In the genomic region with DNA sequence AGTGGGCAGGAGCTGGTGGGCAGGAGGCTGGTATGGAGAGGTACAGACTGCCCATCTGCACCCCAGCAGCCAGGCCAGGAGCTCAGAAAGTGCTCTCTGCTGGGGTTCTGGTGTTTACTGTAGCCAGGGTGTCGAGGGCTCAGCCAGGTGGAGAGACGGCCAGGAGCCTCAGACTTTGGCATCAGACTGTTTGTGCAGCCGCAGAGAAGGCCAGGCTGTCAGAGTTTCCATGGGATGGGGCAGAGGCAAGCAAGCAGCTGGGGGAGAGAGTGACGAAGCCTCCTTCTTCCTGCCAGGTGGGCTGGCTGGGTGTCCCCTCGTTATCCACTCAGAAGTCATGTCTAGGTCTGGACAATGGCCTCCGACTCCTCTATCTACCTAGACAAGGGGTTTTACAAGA, we compare ENCODE assay signal across 25 mouse cellular contexts. TPM values are rescaled to one million over a fixed set of nuclear protein-coding genes. Genes with fewer than 3 reads are reported as not detected.
DNase-seq lines count a peak whose midpoint lies in the region; ATAC-seq and TF ChIP-seq lines count a peak whose summit lies in the region.
"Had no signal": no experiment of that assay in that cellular context is flagged by ENCODE, and none has a peak within 500 bp of the region (broad histone marks: within the 10 kb centered on the region; RNA-seq: fewer than 3 reads in every experiment).

No protein-coding gene starts in this region.

- no peak for DNase-seq in liver, embryonic 13.5 days
- no peak for DNase-seq in liver, embryonic 11.5 days (ENCODE audit: low spot score)
- peak; percentile 16 for DNase-seq in urinary bladder, adult 2 months (ENCODE audit: low spot score)
- DNase-seq in urinary bladder, postnatal 14 days (ENCODE audit: low spot score) = no peak
- no peak for DNase-seq in spleen, postnatal 10 days (ENCODE audit: low spot score in 2 of 2)
- no peak for DNase-seq in thymus, adult 2 months
- DNase-seq: adrenal gland, adult 8-10 months; adrenal gland, postnatal 25 days; cerebellum, adult 18-20 months; cerebellum, adult 9-10 months; cerebellum, postnatal 14 days; gastrocnemius, postnatal 25 days; heart, adult 18-20 months; heart, postnatal 14 days; heart, postnatal 4 days had no signal

- no peak for TF ChIP-seq CTCF in thymus, adult 2 months (IDR thresholded peaks at IDR 0.05; ENCODE audit: borderline replicate concordance, control insufficient read depth, extremely low read depth, insufficient read depth, low read length, poor library complexity)

- no peak overlapping the region for H3K4me2 ChIP-seq in liver, embryonic 13.5 days
- no peak overlapping the region for H3K4me2 ChIP-seq in liver, embryonic 11.5 days
- H3K4me2 ChIP-seq in embryonic facial prominence, embryonic 13.5 days = no peak overlapping the region
- H3K4me2 ChIP-seq: embryonic facial prominence, embryonic 12.5 days; forebrain, embryonic 12.5 days; forebrain, embryonic 15.5 days; heart, embryonic 13.5 days; hindbrain, embryonic 13.5 days had no signal

- peaks cover 79% of the 10 kb centered on the region for H3K27me3 ChIP-seq in liver, embryonic 13.5 days
- H3K27me3 ChIP-seq in liver, embryonic 11.5 days (replicated peaks; ENCODE audit: control insufficient read depth, insufficient read depth, low read length) = peaks cover 58% of the 10 kb centered on the region
- peaks cover 21% of the 10 kb centered on the region; the same call in 1 of the 2 replicates for H3K27me3 ChIP-seq in embryonic facial prominence, embryonic 13.5 days
- H3K27me3 ChIP-seq in thymus, adult 2 months (ENCODE audit: control insufficient read depth, insufficient read depth, low read length) = peaks cover 4% of the 10 kb centered on the region; the same call in 1 of the 2 replicates

- ATAC-seq in liver, embryonic 13.5 days (ENCODE audit: low read depth) = peak; percentile 37; the same call in 1 of the 2 replicates
- ATAC-seq in liver, embryonic 11.5 days (replicated peaks; ENCODE audit: low FRiP score) = no peak
- no peak for ATAC-seq in embryonic facial prominence, embryonic 13.5 days (ENCODE audit: insufficient number of reproducible peaks, insufficient read depth, low FRiP score, low TSS enrichment, low read depth)
- ATAC-seq: activated CD4-positive, CD25-positive, alpha-beta regulatory T cell, adult 4 months; CD4-positive, CD25-positive, alpha-beta regulatory T cell, adult 4 months; forebrain, embryonic 15.5 days; hindbrain, embryonic 16.5 days had no signal

- H3K4me3 ChIP-seq in liver, embryonic 13.5 days (replicated peaks) = no peak overlapping the region
- H3K4me3 ChIP-seq in liver, embryonic 11.5 days (ENCODE audit: low read depth, low read length) = no peak overlapping the region
- H3K4me3 ChIP-seq in embryonic facial prominence, embryonic 13.5 days = no peak overlapping the region
- H3K4me3 ChIP-seq in thymus, adult 2 months (ENCODE audit: control insufficient read depth, insufficient read depth, low read length) = no peak overlapping the region
- H3K4me3 ChIP-seq: embryonic facial prominence, embryonic 12.5 days; erythroblast, embryonic 14.5 days; forebrain, embryonic 12.5 days; forebrain, embryonic 15.5 days; heart, embryonic 13.5 days; hindbrain, embryonic 13.5 days had no signal

- H3K4me1 ChIP-seq in liver, embryonic 13.5 days (replicated peaks) = peaks cover 11% of the 10 kb centered on the region; the same call in 1 of the 2 replicates
- peaks cover 2% of the 10 kb centered on the region; the same call in 1 of the 2 replicates for H3K4me1 ChIP-seq in liver, embryonic 11.5 days (replicated peaks; ENCODE audit: control insufficient read depth, insufficient read depth, low read length)
- H3K4me1 ChIP-seq in embryonic facial prominence, embryonic 13.5 days = peaks cover 52% of the 10 kb centered on the region
- peaks cover 11% of the 10 kb centered on the region for H3K4me1 ChIP-seq in thymus, adult 2 months (replicated peaks; ENCODE audit: control insufficient read depth, insufficient read depth, low read length)

- 64% methylated on average over 6 of the region's 6 CpGs for WGBS in liver, embryonic 13.5 days (ENCODE audit: insufficient replicate concordance)
- WGBS in liver, embryonic 11.5 days = 58% methylated on average over 6 of the region's 6 CpGs
- WGBS in embryonic facial prominence, embryonic 13.5 days = 75% methylated on average over 6 of the region's 6 CpGs
- WGBS in thymus, adult 2 months = 91% methylated on average over 6 of the region's 6 CpGs

- H3K36me3 ChIP-seq in liver, embryonic 13.5 days = no peaks in the 10 kb centered on the region
- H3K36me3 ChIP-seq in liver, embryonic 11.5 days (ENCODE audit: control insufficient read depth, insufficient read depth, low read length) = no peaks in the 10 kb centered on the region
- H3K36me3 ChIP-seq in embryonic facial prominence, embryonic 13.5 days = peaks cover 11% of the 10 kb centered on the region; the same call in 1 of the 2 replicates
- H3K36me3 ChIP-seq in thymus, adult 2 months (ENCODE audit: control insufficient read depth, insufficient read depth, low read length) = no peaks in the 10 kb centered on the region
- H3K36me3 ChIP-seq: embryonic facial prominence, embryonic 12.5 days; forebrain, embryonic 12.5 days; forebrain, embryonic 15.5 days; heart, embryonic 13.5 days; hindbrain, embryonic 13.5 days had no signal

- no peak for TF ChIP-seq POLR2A in thymus, adult 2 months (IDR thresholded peaks at IDR 0.05; ENCODE audit: control insufficient read depth, extremely low read depth, insufficient read depth, low read length, poor library complexity)

- H3K9ac ChIP-seq in liver, embryonic 13.5 days = no peak overlapping the region
- H3K9ac ChIP-seq in liver, embryonic 11.5 days (ENCODE audit: low read depth, low read length) = no peak overlapping the region
- H3K9ac ChIP-seq in embryonic facial prominence, embryonic 13.5 days = 0 out of 2 replicates have a peak overlapping the region, but pooled peaks have one; percentile 21
- H3K9ac ChIP-seq: embryonic facial prominence, embryonic 12.5 days; forebrain, embryonic 12.5 days; forebrain, embryonic 15.5 days; heart, embryonic 13.5 days; hindbrain, embryonic 13.5 days had no signal

- H3K9me3 ChIP-seq in liver, embryonic 13.5 days (replicated peaks) = no peaks in the 10 kb centered on the region
- H3K9me3 ChIP-seq in liver, embryonic 11.5 days (ENCODE audit: control insufficient read depth, low read length) = no peaks in the 10 kb centered on the region
- no peaks in the 10 kb centered on the region for H3K9me3 ChIP-seq in embryonic facial prominence, embryonic 13.5 days
- H3K9me3 ChIP-seq: embryonic facial prominence, embryonic 12.5 days; forebrain, embryonic 12.5 days; forebrain, embryonic 15.5 days; heart, embryonic 13.5 days; hindbrain, embryonic 13.5 days had no signal

- no peak overlapping the region for H3K27ac ChIP-seq in liver, embryonic 13.5 days
- H3K27ac ChIP-seq in liver, embryonic 11.5 days (ENCODE audit: low read depth, low read length) = no peak overlapping the region
- no peak overlapping the region for H3K27ac ChIP-seq in embryonic facial prominence, embryonic 13.5 days
- no peak overlapping the region for H3K27ac ChIP-seq in thymus, adult 2 months (ENCODE audit: control insufficient read depth, insufficient read depth, low read length)
- H3K27ac ChIP-seq: embryonic facial prominence, embryonic 12.5 days; forebrain, embryonic 12.5 days; forebrain, embryonic 15.5 days; heart, embryonic 13.5 days; hindbrain, embryonic 13.5 days had no signal

RNA-seq across cellular contexts. Expression of a gene that starts 8.6 kb away (rescaled TPM):
- polyA plus RNA-seq in liver, embryonic 13.5 days (2015; fragmentation: Nextera tagmentation; extraction: Ambion mirVana) = 0.99 and 1.2 TPM in 2 replicates
- 1.9 and 2.2 TPM in 2 replicates for polyA plus RNA-seq in liver, embryonic 11.5 days (2014; fragmentation: Nextera tagmentation; extraction: Ambion mirVana)
- polyA plus RNA-seq in urinary bladder, adult 2 months (2012; rRNA removed) = 17.6 and 22.6 TPM in 2 replicates
- polyA plus RNA-seq in embryonic facial prominence, embryonic 13.5 days (2015; fragmentation: Nextera tagmentation; extraction: Ambion mirVana) = 33.9 and 43.4 TPM in 2 replicates
- polyA plus RNA-seq in thymus, adult 2 months (2012; rRNA removed) = 0.28 and 0.35 TPM in 2 replicates
- polyA plus RNA-seq: activated CD4-positive, CD25-positive, alpha-beta regulatory T cell, adult 4 months; CD4-positive, CD25-positive, alpha-beta regulatory T cell, adult 4 months; erythroblast, embryonic 14.5 days had no signal

RNA-seq across cellular contexts. Expression of a gene that starts 26.4 kb away (rescaled TPM):
- 30.4 and 30.9 TPM in 2 replicates for polyA plus RNA-seq in liver, embryonic 13.5 days (2015; fragmentation: Nextera tagmentation; extraction: Ambion mirVana)
- polyA plus RNA-seq in liver, embryonic 11.5 days (2014; fragmentation: Nextera tagmentation; extraction: Ambion mirVana) = 53.5 and 62.2 TPM in 2 replicates
- polyA plus RNA-seq in urinary bladder, adult 2 months (2012; rRNA removed) = 42.3 and 48.2 TPM in 2 replicates
- 94.3 and 97.5 TPM in 2 replicates for polyA plus RNA-seq in embryonic facial prominence, embryonic 13.5 days (2015; fragmentation: Nextera tagmentation; extraction: Ambion mirVana)
- polyA plus RNA-seq in thymus, adult 2 months (2012; rRNA removed) = 66.0 and 67.9 TPM in 2 replicates

RNA-seq across cellular contexts. Expression of a gene that starts 30.3 kb away (rescaled TPM):
- polyA plus RNA-seq in liver, embryonic 13.5 days (2015; fragmentation: Nextera tagmentation; extraction: Ambion mirVana) = 0.51 and 0.53 TPM in 2 replicates
- polyA plus RNA-seq in liver, embryonic 11.5 days (2014; fragmentation: Nextera tagmentation; extraction: Ambion mirVana) = 0.71 and 1.7 TPM in 2 replicates
- 25.8 and 40.1 TPM in 2 replicates for polyA plus RNA-seq in urinary bladder, adult 2 months (2012; rRNA removed)
- polyA plus RNA-seq in embryonic facial prominence, embryonic 13.5 days (2015; fragmentation: Nextera tagmentation; extraction: Ambion mirVana) = 18.5 and 22.0 TPM in 2 replicates
- 0.83 and 1.4 TPM in 2 replicates for polyA plus RNA-seq in thymus, adult 2 months (2012; rRNA removed)
- polyA plus RNA-seq: CD4-positive, CD25-positive, alpha-beta regulatory T cell, adult 4 months; erythroblast, embryonic 14.5 days had no signal

RNA-seq across cellular contexts. Expression of a gene that starts 33.0 kb away (rescaled TPM):
- polyA plus RNA-seq in liver, embryonic 13.5 days (2015; fragmentation: Nextera tagmentation; extraction: Ambion mirVana) = 40.5 and 41.5 TPM in 2 replicates
- 20.6 and 26.8 TPM in 2 replicates for polyA plus RNA-seq in liver, embryonic 11.5 days (2014; fragmentation: Nextera tagmentation; extraction: Ambion mirVana)
- 85.7 and 101 TPM in 2 replicates for polyA plus RNA-seq in urinary bladder, adult 2 months (2012; rRNA removed)
- polyA plus RNA-seq in embryonic facial prominence, embryonic 13.5 days (2015; fragmentation: Nextera tagmentation; extraction: Ambion mirVana) = 122 and 126 TPM in 2 replicates
- polyA plus RNA-seq in thymus, adult 2 months (2012; rRNA removed) = 48.0 and 55.1 TPM in 2 replicates

RNA-seq across cellular contexts. Expression of a gene that starts 39.0 kb away (rescaled TPM):
- 6.6 and 7.3 TPM in 2 replicates for polyA plus RNA-seq in liver, embryonic 13.5 days (2015; fragmentation: Nextera tagmentation; extraction: Ambion mirVana)
- polyA plus RNA-seq in liver, embryonic 11.5 days (2014; fragmentation: Nextera tagmentation; extraction: Ambion mirVana) = 26.5 and 28.9 TPM in 2 replicates
- polyA plus RNA-seq in urinary bladder, adult 2 months (2012; rRNA removed) = 103 and 127 TPM in 2 replicates
- polyA plus RNA-seq in embryonic facial prominence, embryonic 13.5 days (2015; fragmentation: Nextera tagmentation; extraction: Ambion mirVana) = 48.8 and 57.0 TPM in 2 replicates
- 74.6 and 84.2 TPM in 2 replicates for polyA plus RNA-seq in thymus, adult 2 months (2012; rRNA removed)
